Mouse (Mus musculus) thymus, postnatal 25 days (tissue): ENCODE measurements around the gene Enox2.

Experiments used
- DNase-seq: peaks from one replicate; pipeline ENCODE4 v3.0.0; 2022

Enox2 gene

GRCm38 (mm10) chrX:48985653-48986052 lies 302.4 kb downstream of the Enox2 start:
- no peak for DNase-seq

- DNase-seq, result no peak
These were observed 303.6 kb downstream of the Enox2 start for GRCm38 (mm10) chrX:48984451-48984850.
